Mouse (Mus musculus) G1E (cell line): Measurements from ENCODE around the gene Scgb2b7. TPM values are rescaled to one million over a fixed set of nuclear protein-coding genes. Genes with fewer than 3 reads are reported as not detected.
"Not testable (repeated sequence)": the region's sequence is repeated elsewhere in the genome, so short reads cannot be mapped to it uniquely, and the experiment has no call there.

Experiments
- ATAC-seq: 2 replicates; pipeline ENCODE4 v1.8.0; 2016; ENCODE audit warnings: mild to moderate bottlenecking; ENCODE audit not compliant: insufficient number of reproducible peaks, poor library complexity, low FRiP score, severe bottlenecking; ENCODE audit errors: extremely low read depth
- DNase-seq: peaks from one replicate; pipeline ENCODE4 v3.0.0; 2012; ENCODE audit warnings: low spot score
- H3K27me3 ChIP-seq: 2 replicates; pipeline ENCODE4 v1.6.1; 2012; ENCODE audit warnings: mild to moderate bottlenecking, low read length, inconsistent platforms; ENCODE audit not compliant: insufficient read depth
- H3K36me3 ChIP-seq: replicated peaks from 2 replicates; pipeline ENCODE3; 2012; ENCODE audit warnings: mild to moderate bottlenecking, inconsistent platforms
- H3K4me1 ChIP-seq: 2 replicates; pipeline ENCODE4 v1.6.1; 2012; ENCODE audit warnings: low read depth, low read length, inconsistent platforms, mixed read lengths; ENCODE audit not compliant: insufficient read depth
- H3K4me3 ChIP-seq: 2 replicates; pipeline ENCODE4 v1.5.1; 2012; ENCODE audit warnings: low read depth, mild to moderate bottlenecking, inconsistent platforms, low read length, moderate library complexity, mixed read lengths
- H3K9me3 ChIP-seq: replicated peaks from 2 replicates; pipeline ENCODE4 v1.6.1; 2012; ENCODE audit warnings: inconsistent platforms
- polyA plus RNA-seq: library from polyadenylated mRNA; stranded (reverse); fragments of >175 nt; gene quantifications from 2 replicates; pipeline ENCODE4 v1.2.3, GENCODE M21; 2012
- total RNA-seq, 2 experiments: library from RNA; stranded (forward) in 1 of 2; stranded (reverse) in 1 of 2; fragments of 200-1000 nt in 1 of 2; fragments of >200 nt in 1 of 2; fragmentation: Nextera tagmentation in 1 of 2; gene quantifications; 2 replicates each; pipeline ENCODE4 v1.2.3; 2014 to 2017

Scgb2b7 gene
- not detected in 2 replicates for total RNA-seq (2014; fragmentation: Nextera tagmentation)
- total RNA-seq (2017), result not detected in 2 replicates
- polyA plus RNA-seq, result not detected in 2 replicates

- not testable (repeated sequence) for H3K9me3 ChIP-seq, DNase-seq, H3K4me1 ChIP-seq, H3K36me3 ChIP-seq, ATAC-seq, H3K4me3 ChIP-seq, H3K27me3 ChIP-seq
Observed at GRCm38 (mm10) chr7:31705657-31706056, at the start of gene Scgb2b7. Gene Scgb2b7 (minus strand): TSS chr7:31705757.

GRCm38 (mm10) chr7:31712365-31712764 is 6.8 kb upstream of the Scgb2b7 start, which contains the start of gene Scgb1b7:
Gene Scgb1b7 (plus strand): TSS chr7:31712665.
- not testable (repeated sequence) for H3K9me3 ChIP-seq, H3K4me3 ChIP-seq, DNase-seq, H3K27me3 ChIP-seq, H3K4me1 ChIP-seq, ATAC-seq, H3K36me3 ChIP-seq

Other genes starting within 250 kb of the Scgb2b7 start
- gene Scgb1b7, start 6.9 kb upstream of the Scgb2b7 start, total RNA-seq (2014; fragmentation: Nextera tagmentation), result not detected in 2 replicates
- gene Scgb1b7, start 6.9 kb upstream of the Scgb2b7 start, total RNA-seq (2017), result not detected in 2 replicates
- gene Scgb1b7, start 6.9 kb upstream of the Scgb2b7 start, polyA plus RNA-seq, result not detected in 2 replicates